8 mouse cellular contexts compared by ENCODE assay signal in genomic region chr7:98437629-98438028, GRCm38 (mm10). TPM values are rescaled to one million over a fixed set of nuclear protein-coding genes. Genes with fewer than 3 reads are reported as not detected.
A peak's percentile ranks its signal among the peaks of the same experiment; 100 is the strongest.
DNase-seq lines count a peak whose midpoint lies in the region; ATAC-seq and TF ChIP-seq lines count a peak whose summit lies in the region.

No protein-coding gene starts in this region.

- no peaks in the 10 kb centered on the region for H3K9me3 ChIP-seq in hindbrain, postnatal 0 days (ENCODE audit: low read length)

- peak; percentile 73 for TF ChIP-seq CTCF in heart, adult 2 months (IDR thresholded peaks at IDR 0.05)
- TF ChIP-seq CTCF in brain, embryonic 14.5 days (IDR thresholded peaks at IDR 0.05; ENCODE audit: borderline replicate concordance, extremely low read depth, insufficient read depth, insufficient read length) = peak; percentile 65; the same call in 1 of the 2 replicates
- TF ChIP-seq CTCF in hindbrain, postnatal 0 days (IDR thresholded peaks at IDR 0.05; ENCODE audit: low read depth) = peak; percentile 81

- 33% methylated on average over 9 of the region's 9 CpGs for WGBS in heart, adult 2 months
- 35% methylated on average over 9 of the region's 9 CpGs for WGBS in hindbrain, postnatal 0 days

- H3K4me3 ChIP-seq in heart, adult 2 months = no peak overlapping the region
- H3K4me3 ChIP-seq in hindbrain, postnatal 0 days (ENCODE audit: low read length) = no peak overlapping the region

- no peak overlapping the region for H3K27ac ChIP-seq in heart, adult 2 months
- H3K27ac ChIP-seq in hindbrain, postnatal 0 days = no peak overlapping the region

- no peak overlapping the region for H3K9ac ChIP-seq in heart, adult 2 months (ENCODE audit: low read depth, low read length)
- no peak overlapping the region for H3K9ac ChIP-seq in hindbrain, postnatal 0 days (replicated peaks; ENCODE audit: low read length)

- H3K27me3 ChIP-seq in heart, adult 2 months (ENCODE audit: control insufficient read depth, insufficient read depth, low read length) = no peaks in the 10 kb centered on the region
- no peaks in the 10 kb centered on the region for H3K27me3 ChIP-seq in hindbrain, postnatal 0 days (ENCODE audit: insufficient read depth, low read length)

- H3K4me2 ChIP-seq in hindbrain, postnatal 0 days (ENCODE audit: low read depth, low read length) = no peak overlapping the region

- TF ChIP-seq EP300 in heart, adult 2 months (IDR thresholded peaks at IDR 0.05; ENCODE audit: insufficient read depth, low read depth, low read length) = no peak

- peak; percentile 65 for ATAC-seq in hindbrain, postnatal 0 days

- H3K79me2 ChIP-seq in heart, adult 2 months (replicated peaks; ENCODE audit: control insufficient read depth, insufficient read depth, low read length) = no peaks in the 10 kb centered on the region

- peak in 1 of 2 experiments; percentile 36 for DNase-seq in heart, adult 2 months
- DNase-seq in heart, adult 8-10 months (ENCODE audit: low spot score) = no peak
- DNase-seq in right cerebral cortex, postnatal 4 days = peak; percentile 64
- DNase-seq in right cerebral cortex, adult 18-20 months = no peak
- peak; percentile 37 for DNase-seq in brain, embryonic 14.5 days (ENCODE audit: low read depth)
- peak; percentile 68 for DNase-seq in hindbrain, postnatal 0 days (ENCODE audit: low spot score)
- DNase-seq in retina, postnatal 1 day = peak; percentile 65
- DNase-seq in heart, adult 9 months (ENCODE audit: low spot score in 2 of 2) = no peak

- intact Hi-C loops in heart, adult 2 months (cut with DNase I) = loop anchor here (10.0 kb wide), 2 partner anchors 153 to 283 kb away; no protein-coding TSS in a partner anchor

- no peak for TF ChIP-seq POLR2A in heart, adult 2 months (IDR thresholded peaks at IDR 0.05; ENCODE audit: insufficient read depth, low read depth, low read length)
- TF ChIP-seq POLR2A in brain, embryonic 14.5 days (IDR thresholded peaks at IDR 0.05; ENCODE audit: borderline replicate concordance, extremely low read depth, insufficient read depth, insufficient read length, poor library complexity, severe bottlenecking) = no peak

- no peaks in the 10 kb centered on the region for H3K36me3 ChIP-seq in heart, adult 2 months (ENCODE audit: control insufficient read depth, insufficient read depth, low read length)
- no peaks in the 10 kb centered on the region for H3K36me3 ChIP-seq in hindbrain, postnatal 0 days (ENCODE audit: insufficient read depth, low read length)

- H3K4me1 ChIP-seq in heart, adult 2 months (ENCODE audit: control insufficient read depth, insufficient read depth, low read length) = no peaks in the 10 kb centered on the region
- no peaks in the 10 kb centered on the region for H3K4me1 ChIP-seq in hindbrain, postnatal 0 days (ENCODE audit: insufficient read depth, low read length)

RNA-seq across cellular contexts. Expression of gene Gucy2d, which starts 2.6 kb away (rescaled TPM):
- total RNA-seq in heart, adult 2 months (2021) = under 1 TPM in 1 of 2 experiments, not detected in 1; 0.21 TPM
- 0.20 TPM in 1 of 2 replicates, not detected in the other for polyA plus RNA-seq in heart, adult 2 months (2012; rRNA removed)
- under 1 TPM in 3 of 4 experiments, not detected in 1; 0.12 to 0.20 (median 0.16) TPM for total RNA-seq in heart, adult 8-10 months (2022)
- polyA plus RNA-seq in brain, embryonic 14.5 days (2012; rRNA removed) = 0.11 TPM in 1 of 2 replicates, not detected in the other
- 0.18 TPM in 1 of 2 replicates, not detected in the other for total RNA-seq in hindbrain, postnatal 0 days (2014; rRNA removed)
- 0.18 and 0.20 TPM in 2 replicates for polyA plus RNA-seq in hindbrain, postnatal 0 days (2015; fragmentation: Nextera tagmentation; extraction: Ambion mirVana)

RNA-seq across cellular contexts. Expression of gene Lrrc32, which starts 51.5 kb away (rescaled TPM):
- 10 to 100 TPM; 13.6 to 13.7 TPM for total RNA-seq in heart, adult 2 months (2021)
- polyA plus RNA-seq in heart, adult 2 months (2012; rRNA removed) = 14.5 and 21.9 TPM in 2 replicates
- 10 to 100 TPM in 3 of 4 experiments, 1 to 10 TPM in 1; 7.7 to 17.3 (median 12.2) TPM for total RNA-seq in heart, adult 8-10 months (2022)
- 3.8 and 6.7 TPM in 2 replicates for polyA plus RNA-seq in brain, embryonic 14.5 days (2012; rRNA removed)
- 6.4 and 9.1 TPM in 2 replicates for total RNA-seq in hindbrain, postnatal 0 days (2014; rRNA removed)
- 3.9 and 4.7 TPM in 2 replicates for polyA plus RNA-seq in hindbrain, postnatal 0 days (2015; fragmentation: Nextera tagmentation; extraction: Ambion mirVana)

Comparison
In these comparisons a context has a peak if more than half of its experiments do, and no peak if none do; other contexts are left out.
1. DNase-seq: peak in right cerebral cortex, postnatal 4 days (single experiment), brain, embryonic 14.5 days (single experiment), hindbrain, postnatal 0 days (single experiment) and retina, postnatal 1 day (single experiment); none in heart, adult 8-10 months (single experiment), right cerebral cortex, adult 18-20 months (single experiment) and heart, adult 9 months (0 of 2).
2. Peak in every context shown above with its lines, with median percentiles within 50 percentile points of each other: CTCF ChIP-seq.